Mouse (Mus musculus) heart, embryonic 11.5 days (tissue): ENCODE results near the gene Otc. TPM values are rescaled to one million over a fixed set of nuclear protein-coding genes. Genes with fewer than 3 reads are reported as not detected.

Source experiments
- ATAC-seq: fragments of 200-750 bp; cut with Nextera tagmentation; replicated peaks from 2 replicates; pipeline ENCODE4 v1.8.0; 2017; ENCODE audit warnings: moderate library complexity; ENCODE audit not compliant: insufficient number of reproducible peaks, low FRiP score, low TSS enrichment
- H3K27ac ChIP-seq: fragments of 300-500 bp; sonication (generic); 2 replicates; pipeline ENCODE4 v1.5.1; 2014; ENCODE audit warnings: mild to moderate bottlenecking, low read depth, low read length
- H3K27me3 ChIP-seq: fragments of 300-500 bp; sonication (generic); 2 replicates; pipeline ENCODE4 v1.6.1; 2014; ENCODE audit warnings: mild to moderate bottlenecking, low read length, mixed read lengths; ENCODE audit not compliant: control insufficient read depth, insufficient read depth
- H3K36me3 ChIP-seq: fragments of 300-500 bp; sonication (generic); 2 replicates; pipeline ENCODE4 v1.6.1; 2014; ENCODE audit warnings: mild to moderate bottlenecking, low read length, moderate library complexity, mixed read lengths; ENCODE audit not compliant: control insufficient read depth, insufficient read depth
- H3K4me1 ChIP-seq: fragments of 300-500 bp; sonication (generic); 2 replicates; pipeline ENCODE4 v1.6.1; 2014; ENCODE audit warnings: low read length; ENCODE audit not compliant: control insufficient read depth, insufficient read depth
- H3K4me2 ChIP-seq: fragments of 300-500 bp; sonication (generic); 2 replicates; pipeline ENCODE4 v1.6.1; 2014; ENCODE audit warnings: mild to moderate bottlenecking, moderate library complexity
- H3K4me3 ChIP-seq: fragments of 300-500 bp; sonication (generic); 2 replicates; pipeline ENCODE4 v1.5.1; 2014; ENCODE audit warnings: low read depth, low read length
- H3K9ac ChIP-seq: fragments of 300-500 bp; sonication (generic); 2 replicates; pipeline ENCODE4 v1.6.1; 2014; ENCODE audit warnings: mild to moderate bottlenecking, low read depth, low read length, moderate library complexity
- H3K9me3 ChIP-seq: fragments of 300-500 bp; sonication (generic); replicated peaks from 2 replicates; pipeline ENCODE4 v1.6.1; 2016; ENCODE audit warnings: low read length; ENCODE audit not compliant: control insufficient read depth
- WGBS: fragments of 180-500 bp; shearing (Covaris S2); extraction: QIAGEN DNeasy Blood & Tissue Kit; methylation state at CpG from one replicate; pipeline ENCODE4 v1.1.7; 2014; ENCODE audit not compliant: insufficient replicate concordance; 5-methylcytosine and 5-hydroxymethylcytosine counted together
- polyA plus RNA-seq: library from polyadenylated mRNA; unstranded; fragments of >200 nt; fragmentation: Nextera tagmentation; extraction: Ambion mirVana; gene quantifications from 2 replicates; pipeline ENCODE4 v1.2.1, GENCODE M21; 2014

The Otc gene
- polyA plus RNA-seq, 1 experiment from 2014 or later, result 0.21 TPM

GRCm38 (mm10) chrX:10336816-10337215 is 84.7 kb downstream of the Otc start:
- Histone ChIP-seq H3K4me3 (no peak overlapping the region), H3K9me3 (no peaks in the 10 kb centered on the region), H3K27ac (no peak overlapping the region), H3K36me3 (no peaks in the 10 kb centered on the region), H3K4me2 (no peak overlapping the region), H3K4me1 (no peaks in the 10 kb centered on the region), H3K9ac (no peak overlapping the region), H3K27me3 (no peaks in the 10 kb centered on the region)
- WGBS, result 43% methylated on average over 2 of the region's 2 CpGs
- ATAC-seq, result no peak

- no peaks in the 10 kb centered on the region for H3K36me3 ChIP-seq
- H3K27ac ChIP-seq, result no peak overlapping the region
- no peaks in the 10 kb centered on the region for H3K27me3 ChIP-seq
- no peak overlapping the region for H3K9ac ChIP-seq
- 35% methylated on average over 4 of the region's 4 CpGs for WGBS
- ATAC-seq, result no peak
- no peak overlapping the region for H3K4me2 ChIP-seq
- H3K4me3 ChIP-seq, result no peak overlapping the region
- no peaks in the 10 kb centered on the region for H3K4me1 ChIP-seq
- no peaks in the 10 kb centered on the region for H3K9me3 ChIP-seq
Measured at GRCm38 (mm10) chrX:10355867-10356266, 103.8 kb downstream of the Otc start.

Other genes with a start within 250 kb of the Otc start
- gene Srpx, start 134.6 kb upstream of the Otc start, polyA plus RNA-seq, result 4.2 and 4.5 TPM in 2 replicates
- gene Rpgr, start 35.4 kb upstream of the Otc start, polyA plus RNA-seq, result 12.2 and 12.8 TPM in 2 replicates
- gene Tspan7, start 232.9 kb downstream of the Otc start, polyA plus RNA-seq, result 74.7 and 80.8 TPM in 2 replicates